In the genomic region with DNA sequence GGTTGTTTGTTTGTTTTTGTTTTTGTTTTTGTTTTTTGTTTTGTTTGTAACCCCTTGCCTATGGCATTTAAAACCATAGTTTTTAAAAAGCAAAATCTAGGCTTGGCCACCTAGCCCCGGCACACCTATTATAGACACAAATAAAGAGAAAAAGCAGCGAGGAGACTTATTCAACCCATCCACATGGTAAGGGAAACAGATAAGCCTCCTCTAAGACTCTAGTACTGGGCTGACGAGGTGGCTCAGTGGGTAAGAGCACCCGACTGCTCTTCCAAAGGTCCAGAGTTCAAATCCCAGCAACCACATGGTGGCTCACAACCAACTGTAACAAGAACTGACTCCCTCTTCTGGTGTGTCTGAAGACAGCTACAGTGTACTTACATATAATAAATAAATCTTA, we compare ENCODE assay signal across 3 mouse cellular contexts. TPM values are rescaled to one million over a fixed set of nuclear protein-coding genes. Genes with fewer than 3 reads are reported as not detected.
DNase-seq lines count a peak whose midpoint lies in the region; TF ChIP-seq lines count a peak whose summit lies in the region.
"Not testable (repeated sequence)": the region's sequence is repeated elsewhere in the genome, so short reads cannot be mapped to it uniquely, and the experiment has no call there.
"Had no signal": no experiment of that assay in that cellular context is flagged by ENCODE, and none has a peak within 500 bp of the region (broad histone marks: within the 10 kb centered on the region; RNA-seq: fewer than 3 reads in every experiment).

No protein-coding gene starts in this region.

- not testable (repeated sequence) for TF ChIP-seq POLR2A in CH12.LX (IDR thresholded peaks at IDR 0.05; ENCODE audit: low read depth, low read length); MEL (IDR thresholded peaks at IDR 0.05; ENCODE audit: control insufficient read depth in 1 of 2, insufficient read depth in 1 of 2, low read depth in 1 of 2, low read length in 2 of 2, poor library complexity in 1 of 2)

- not testable (repeated sequence) for DNase-seq in CH12.LX (ENCODE audit: extremely low read depth); MEL (ENCODE audit: low read depth, low spot score)

- not testable (repeated sequence) for TF ChIP-seq CTCF in CH12.LX (conservative IDR thresholded peaks at IDR 0.05 in 1 of 2, IDR thresholded peaks at IDR 0.05 in 1 of 2; ENCODE audit: low read depth in 2 of 2, low read length in 2 of 2); MEL (IDR thresholded peaks at IDR 0.05 in 2 of 3, conservative IDR thresholded peaks at IDR 0.05 in 1 of 3; ENCODE audit: control insufficient read depth in 1 of 3, insufficient read depth in 1 of 3, low read depth in 2 of 3, low read length in 3 of 3, poor library complexity in 1 of 3, severe bottlenecking in 1 of 3)

- H3K27ac ChIP-seq in CH12.LX (ENCODE audit: insufficient read depth, low read depth); MEL (ENCODE audit: control insufficient read depth, low read depth, low read length): not testable (repeated sequence)

- dilution Hi-C loops in CH12.LX (cut with MboI; ENCODE audit: extremely low pct_ligation_motif_present, extremely low pct_unique_long_range_greater_than_20kb, low sequenced_read_pairs), result not testable (repeated sequence)

- not testable (repeated sequence) for H3K4me3 ChIP-seq in CH12.LX (replicated peaks in 1 of 3; ENCODE audit: low read depth in 2 of 3, low read length in 2 of 3, poor library complexity in 1 of 3); MEL (ENCODE audit: control insufficient read depth in 1 of 2, insufficient read depth in 1 of 2, low read depth in 2 of 2, low read length in 2 of 2)

- not testable (repeated sequence) for H3K79me2 ChIP-seq in CH12.LX (replicated peaks; ENCODE audit: control insufficient read depth, extremely low read depth, insufficient read depth, poor library complexity, severe bottlenecking); MEL (ENCODE audit: control insufficient read depth, insufficient read depth, low read length, poor library complexity)

- peaks cover 19% of the 10 kb centered on the region for H3K27me3 ChIP-seq in CH12.LX (replicated peaks)
- not testable (repeated sequence) for H3K27me3 ChIP-seq in MEL (ENCODE audit: control insufficient read depth in 1 of 2, insufficient read depth in 2 of 2, low read length in 2 of 2)

- not testable (repeated sequence) for H3K9ac ChIP-seq in CH12.LX (ENCODE audit: insufficient read depth, low read depth); MEL (ENCODE audit: control insufficient read depth, low read depth, low read length, poor library complexity, severe bottlenecking)

- H3K4me1 ChIP-seq in CH12.LX (ENCODE audit: control insufficient read depth in 1 of 2, insufficient read depth in 2 of 2), result peaks cover 11 to 41% of the 10 kb centered on the region in 2 experiments
- not testable (repeated sequence) for H3K4me1 ChIP-seq in MEL (ENCODE audit: control insufficient read depth in 1 of 2, insufficient read depth in 2 of 2, low read length in 2 of 2)

- H3K36me3 ChIP-seq in CH12.LX (replicated peaks in 1 of 2; ENCODE audit: control insufficient read depth in 1 of 2, insufficient read depth in 1 of 2, low read length in 1 of 2); MEL (ENCODE audit: control insufficient read depth in 1 of 2, insufficient read depth in 2 of 2, low read length in 2 of 2): not testable (repeated sequence)

- in situ Hi-C loops in CH12.LX (cut with MboI; ENCODE audit: low pct_ligation_motif_present, low pct_unique_long_range_greater_than_20kb, low sequenced_read_pairs), result not testable (repeated sequence)

- not testable (repeated sequence) for TF ChIP-seq RAD21 in CH12.LX (IDR thresholded peaks at IDR 0.05; ENCODE audit: low read depth, low read length); MEL (IDR thresholded peaks at IDR 0.05; ENCODE audit: low read depth, low read length)

- H3K9me3 ChIP-seq in CH12.LX (replicated peaks; ENCODE audit: low read length); MEL (replicated peaks; ENCODE audit: insufficient read depth, low read length): not testable (repeated sequence)

- H3K4me2 ChIP-seq in CH12.LX (ENCODE audit: insufficient read depth, low read depth, poor library complexity, severe bottlenecking), result not testable (repeated sequence)

- not testable (repeated sequence) for TF ChIP-seq EP300 in CH12.LX (IDR thresholded peaks at IDR 0.05; ENCODE audit: low read length); MEL (IDR thresholded peaks at IDR 0.05; ENCODE audit: low read depth in 1 of 2, low read length in 2 of 2)

TF ChIP-seq in CH12.LX, 34 proteins besides CTCF, POLR2A, EP300 and RAD21:
- TF ChIP-seq TBP (conservative IDR thresholded peaks at IDR 0.05; ENCODE audit: low read depth, low read length), result peak; percentile 66; the same call in 1 of the 2 replicates

TF ChIP-seq in MEL, 35 proteins besides CTCF, POLR2A, EP300 and RAD21:
- TF ChIP-seq TBP (IDR thresholded peaks at IDR 0.05; ENCODE audit: low read depth, low read length), result peak; percentile 81

RNA-seq across cellular contexts. Expression of a gene that starts 41.5 kb away (rescaled TPM):
- total RNA-seq in CH12.LX (2012; rRNA removed) (41.1 and 85.5 TPM in 2 replicates), CH12.LX (2014; rRNA removed) (96.0 and 116 TPM in 2 replicates), MEL (2012; rRNA removed) (0.16 and 0.27 TPM in 2 replicates)
- polyA plus RNA-seq in CH12.LX (2012; ENCODE audit: insufficient read length, low read depth) (17.6 and 18.3 TPM in 2 replicates), MEL (2012; ENCODE audit: insufficient read depth in 1 of 2, insufficient read length in 2 of 2, low read depth in 1 of 2, low replicate concordance in 2 of 2, missing spikeins in 1 of 2) (under 1 TPM in 1 of 2 experiments, not detected in 1; 0.17 TPM)
- polyA plus RNA-seq: G1E had no signal

RNA-seq across cellular contexts. Expression of a gene that starts 48.5 kb away (rescaled TPM):
- total RNA-seq in CH12.LX (2012; rRNA removed) (2,513 and 2,636 TPM in 2 replicates), CH12.LX (2014; rRNA removed) (1,648 and 1,661 TPM in 2 replicates), MEL (2012; rRNA removed) (2,589 and 2,603 TPM in 2 replicates)
- polyA plus RNA-seq in CH12.LX (2012; ENCODE audit: insufficient read length, low read depth) (1,170 and 1,488 TPM in 2 replicates), MEL (2012; ENCODE audit: insufficient read depth in 1 of 2, insufficient read length in 2 of 2, low read depth in 1 of 2, low replicate concordance in 2 of 2, missing spikeins in 1 of 2) (1,000 to 10,000 TPM in 1 of 2 experiments, not detected in 1; 2,003 TPM)

Comparison
In these comparisons a context has a peak if more than half of its experiments do, and no peak if none do; other contexts are left out.
1. RNA of a gene that starts 41.5 kb away (total RNA-seq): 41.1 to 116 TPM in CH12.LX; 0.16 to 0.27 TPM in MEL; every median in the first group is over 10 times any median in the second.